Mouse (Mus musculus): ENCODE data around the gene Fam117b. TPM values are rescaled to one million over a fixed set of nuclear protein-coding genes. Genes with fewer than 3 reads are reported as not detected.

The Fam117b gene
- polyA plus RNA-seq, 1 experiment from 2014 or later: 54.7 TPM

- Histone ChIP-seq H3K9me3 (ENCODE audit: control insufficient read depth, low read length) (no peaks in the 10 kb centered on the region), H3K9ac (replicated peaks; ENCODE audit: low read depth, low read length) (no peak overlapping the region), H3K36me3 (ENCODE audit: control insufficient read depth, insufficient read depth, low read length) (no peaks in the 10 kb centered on the region), H3K27ac (ENCODE audit: low read depth, low read length) (no peak overlapping the region), H3K4me1 (ENCODE audit: control insufficient read depth, insufficient read depth, low read length) (no peaks in the 10 kb centered on the region), H3K27me3 (ENCODE audit: control insufficient read depth, insufficient read depth, low read length) (no peaks in the 10 kb centered on the region), H3K4me2 (ENCODE audit: low read depth, low read length) (no peak overlapping the region), H3K4me3 (ENCODE audit: low read depth, low read length) (no peak overlapping the region)
- ATAC-seq (ENCODE audit: low read depth): no peak
- 88% methylated on average over 13 of the region's 13 CpGs for WGBS
Observed at GRCm38 (mm10) chr1:59906819-59907521, 5.8 kb upstream of the Fam117b start.

- Histone ChIP-seq H3K27ac (ENCODE audit: low read depth, low read length) (no peak overlapping the region), H3K27me3 (ENCODE audit: control insufficient read depth, insufficient read depth, low read length) (no peaks in the 10 kb centered on the region), H3K4me3 (ENCODE audit: low read depth, low read length) (no peak overlapping the region), H3K4me1 (ENCODE audit: control insufficient read depth, insufficient read depth, low read length) (no peaks in the 10 kb centered on the region), H3K9me3 (ENCODE audit: control insufficient read depth, low read length) (no peaks in the 10 kb centered on the region), H3K9ac (replicated peaks; ENCODE audit: low read depth, low read length) (no peak overlapping the region), H3K36me3 (ENCODE audit: control insufficient read depth, insufficient read depth, low read length) (no peaks in the 10 kb centered on the region), H3K4me2 (ENCODE audit: low read depth, low read length) (no peak overlapping the region)
- no peak for ATAC-seq (ENCODE audit: low read depth)
- WGBS: 26% methylated on average over 2 of the region's 2 CpGs
Observed at GRCm38 (mm10) chr1:59907700-59908099, 5.1 kb upstream of the Fam117b start.

- Histone ChIP-seq H3K27me3 (ENCODE audit: control insufficient read depth, insufficient read depth, low read length) (peaks cover 3% of the 10 kb centered on the region; the same call in 1 of the 2 replicates), H3K36me3 (ENCODE audit: control insufficient read depth, insufficient read depth, low read length) (no peaks in the 10 kb centered on the region), H3K9me3 (ENCODE audit: control insufficient read depth, low read length) (no peaks in the 10 kb centered on the region), H3K4me3 (ENCODE audit: low read depth, low read length) (no peak overlapping the region), H3K9ac (replicated peaks; ENCODE audit: low read depth, low read length) (no peak overlapping the region), H3K27ac (ENCODE audit: low read depth, low read length) (no peak overlapping the region), H3K4me2 (ENCODE audit: low read depth, low read length) (no peak overlapping the region), H3K4me1 (ENCODE audit: control insufficient read depth, insufficient read depth, low read length) (peaks cover 18% of the 10 kb centered on the region)
- WGBS: 87% methylated on average over 1 of the region's 1 CpGs
- no peak for ATAC-seq (ENCODE audit: low read depth)
Observed at GRCm38 (mm10) chr1:59910941-59911340, 1.9 kb upstream of the Fam117b start.

- Histone ChIP-seq H3K4me2 (ENCODE audit: low read depth, low read length) (peak overlapping the region; percentile 81), H3K27me3 (ENCODE audit: control insufficient read depth, insufficient read depth, low read length) (peaks cover 3% of the 10 kb centered on the region; the same call in 1 of the 2 replicates), H3K9ac (replicated peaks; ENCODE audit: low read depth, low read length) (peak overlapping the region; percentile 98), H3K36me3 (ENCODE audit: control insufficient read depth, insufficient read depth, low read length) (no peaks in the 10 kb centered on the region), H3K9me3 (ENCODE audit: control insufficient read depth, low read length) (no peaks in the 10 kb centered on the region), H3K27ac (ENCODE audit: low read depth, low read length) (peak overlapping the region; percentile 99), H3K4me3 (ENCODE audit: low read depth, low read length) (peak overlapping the region; percentile 97), H3K4me1 (ENCODE audit: control insufficient read depth, insufficient read depth, low read length) (peaks cover 18% of the 10 kb centered on the region)
- under 1% methylated on average over 63 of the region's 98 CpGs for WGBS
- ATAC-seq (ENCODE audit: low read depth): peak; percentile 63
Observed at GRCm38 (mm10) chr1:59913195-59913868, 526 bp downstream of the Fam117b start.

GRCm38 (mm10) chr1:59913869-59914225, 1.0 kb downstream of the Fam117b start:
- Histone ChIP-seq H3K4me2 (ENCODE audit: low read depth, low read length) (peak overlapping the region; percentile 81), H3K4me3 (ENCODE audit: low read depth, low read length) (peak overlapping the region; percentile 97), H3K27ac (ENCODE audit: low read depth, low read length) (peak overlapping the region; percentile 99), H3K4me1 (ENCODE audit: control insufficient read depth, insufficient read depth, low read length) (peaks cover 18% of the 10 kb centered on the region), H3K27me3 (ENCODE audit: control insufficient read depth, insufficient read depth, low read length) (peaks cover 3% of the 10 kb centered on the region; the same call in 1 of the 2 replicates), H3K9ac (replicated peaks; ENCODE audit: low read depth, low read length) (peak overlapping the region; percentile 98), H3K36me3 (ENCODE audit: control insufficient read depth, insufficient read depth, low read length) (no peaks in the 10 kb centered on the region), H3K9me3 (ENCODE audit: control insufficient read depth, low read length) (no peaks in the 10 kb centered on the region)
- WGBS: 4% methylated on average over 12 of the region's 12 CpGs
- ATAC-seq (ENCODE audit: low read depth): no peak

GRCm38 (mm10) chr1:59914799-59915198, 2.0 kb downstream of the Fam117b start:
- peak overlapping the region; percentile 81 for H3K4me2 ChIP-seq (ENCODE audit: low read depth, low read length)
- no peak overlapping the region for H3K9ac ChIP-seq (replicated peaks; ENCODE audit: low read depth, low read length)
- H3K27ac ChIP-seq (ENCODE audit: low read depth, low read length): no peak overlapping the region
- H3K36me3 ChIP-seq (ENCODE audit: control insufficient read depth, insufficient read depth, low read length): no peaks in the 10 kb centered on the region
- peaks cover 18% of the 10 kb centered on the region for H3K4me1 ChIP-seq (ENCODE audit: control insufficient read depth, insufficient read depth, low read length)
- peaks cover 3% of the 10 kb centered on the region; the same call in 1 of the 2 replicates for H3K27me3 ChIP-seq (ENCODE audit: control insufficient read depth, insufficient read depth, low read length)
- no peaks in the 10 kb centered on the region for H3K9me3 ChIP-seq (ENCODE audit: control insufficient read depth, low read length)
- WGBS: 67% methylated on average over 3 of the region's 3 CpGs
- ATAC-seq (ENCODE audit: low read depth): no peak
- H3K4me3 ChIP-seq (ENCODE audit: low read depth, low read length): peak overlapping the region; percentile 97

GRCm38 (mm10) chr1:59915843-59916610, 3.2 kb downstream of the Fam117b start:
- no peaks in the 10 kb centered on the region for H3K36me3 ChIP-seq (ENCODE audit: control insufficient read depth, insufficient read depth, low read length)
- no peak overlapping the region for H3K9ac ChIP-seq (replicated peaks; ENCODE audit: low read depth, low read length)
- WGBS: 79% methylated on average over 10 of the region's 10 CpGs
- H3K9me3 ChIP-seq (ENCODE audit: control insufficient read depth, low read length): no peaks in the 10 kb centered on the region
- H3K27me3 ChIP-seq (ENCODE audit: control insufficient read depth, insufficient read depth, low read length): peaks cover 3% of the 10 kb centered on the region; the same call in 1 of the 2 replicates
- H3K27ac ChIP-seq (ENCODE audit: low read depth, low read length): no peak overlapping the region
- no peak overlapping the region for H3K4me3 ChIP-seq (ENCODE audit: low read depth, low read length)
- peaks cover 18% of the 10 kb centered on the region for H3K4me1 ChIP-seq (ENCODE audit: control insufficient read depth, insufficient read depth, low read length)
- ATAC-seq (ENCODE audit: low read depth): no peak
- H3K4me2 ChIP-seq (ENCODE audit: low read depth, low read length): 0 out of 2 replicates have a peak overlapping the region, but pooled peaks have one; percentile 81

GRCm38 (mm10) chr1:59917401-59917800, 4.6 kb downstream of the Fam117b start:
- peaks cover 3% of the 10 kb centered on the region; the same call in 1 of the 2 replicates for H3K27me3 ChIP-seq (ENCODE audit: control insufficient read depth, insufficient read depth, low read length)
- H3K36me3 ChIP-seq (ENCODE audit: control insufficient read depth, insufficient read depth, low read length): no peaks in the 10 kb centered on the region
- WGBS: 59% methylated on average over 3 of the region's 3 CpGs
- H3K4me3 ChIP-seq (ENCODE audit: low read depth, low read length): no peak overlapping the region
- no peaks in the 10 kb centered on the region for H3K9me3 ChIP-seq (ENCODE audit: control insufficient read depth, low read length)
- peaks cover 18% of the 10 kb centered on the region for H3K4me1 ChIP-seq (ENCODE audit: control insufficient read depth, insufficient read depth, low read length)
- H3K9ac ChIP-seq (replicated peaks; ENCODE audit: low read depth, low read length): no peak overlapping the region
- no peak for ATAC-seq (ENCODE audit: low read depth)
- no peak overlapping the region for H3K4me2 ChIP-seq (ENCODE audit: low read depth, low read length)
- no peak overlapping the region for H3K27ac ChIP-seq (ENCODE audit: low read depth, low read length)
